Mouse (Mus musculus) bone marrow, adult 2 months (tissue): Measurements from ENCODE around the gene Dagla. TPM values are rescaled to one million over a fixed set of nuclear protein-coding genes. Genes with fewer than 3 reads are reported as not detected.

Source experiments
- H3K27ac ChIP-seq: fragments of 200-500 bp; 2 replicates; pipeline ENCODE4 v1.5.1; 2012; ENCODE audit warnings: low read depth, mild to moderate bottlenecking, control low read depth, inconsistent platforms, low read length; ENCODE audit not compliant: control insufficient read depth, poor library complexity, insufficient read depth
- H3K4me1 ChIP-seq: fragments of 200-500 bp; 2 replicates; pipeline ENCODE4 v1.6.1; 2011; ENCODE audit warnings: low read length; ENCODE audit not compliant: control insufficient read depth, insufficient read depth
- H3K4me3 ChIP-seq: fragments of 200-500 bp; replicated peaks from 2 replicates; pipeline ENCODE3; 2011; ENCODE audit warnings: mild to moderate bottlenecking, low read depth, low read length, control low read depth; ENCODE audit not compliant: control insufficient read depth
- CTCF ChIP-seq: fragments of 200-500 bp; IDR thresholded peaks from 2 replicates; pipeline ENCODE4 v1.5.1; 2011; ENCODE audit warnings: low read length, control low read depth; ENCODE audit not compliant: control insufficient read depth, insufficient read depth
- POLR2A ChIP-seq: fragments of 200-500 bp; IDR thresholded peaks from 2 replicates; pipeline ENCODE4 v1.6.1; 2011; ENCODE audit warnings: low read depth, mild to moderate bottlenecking, control low read depth, low read length, borderline replicate concordance; ENCODE audit not compliant: control insufficient read depth
- WGBS: fragments of 180-500 bp; shearing (Covaris S2); methylation state at CpG from one replicate; pipeline ENCODE4 v1.1.7; 2018; 5-methylcytosine and 5-hydroxymethylcytosine counted together
- polyA plus RNA-seq: library from polyadenylated mRNA; stranded (reverse); fragments of >200 nt; gene quantifications from 2 replicates; pipeline ENCODE4 v1.2.4, GENCODE M21; 2011; ENCODE audit warnings: low replicate concordance; ENCODE audit not compliant: missing spikeins, insufficient read depth, insufficient read length

The Dagla gene
- polyA plus RNA-seq, 1 experiment, result not detected

GRCm38 (mm10) chr19:10317795-10318194, 13.1 kb upstream of the Dagla start:
- H3K27ac ChIP-seq, result no peak overlapping the region
- no peak overlapping the region for H3K4me3 ChIP-seq
- no peaks in the 10 kb centered on the region; the same call in 1 of the 2 replicates for H3K4me1 ChIP-seq
- 20% methylated on average over 4 of the region's 4 CpGs for WGBS
- TF ChIP-seq POLR2A, result no peak
- no peak for TF ChIP-seq CTCF

GRCm38 (mm10) chr19:10317358-10317757, 12.7 kb upstream of the Dagla start:
- no peak overlapping the region for H3K4me3 ChIP-seq
- TF ChIP-seq POLR2A, result no peak
- no peak for TF ChIP-seq CTCF
- no peaks in the 10 kb centered on the region; the same call in 1 of the 2 replicates for H3K4me1 ChIP-seq
- 70% methylated on average over 2 of the region's 2 CpGs for WGBS
- no peak overlapping the region for H3K27ac ChIP-seq

- WGBS, result 71% methylated on average over 4 of the region's 4 CpGs
- H3K4me1 ChIP-seq, result no peaks in the 10 kb centered on the region; the same call in 1 of the 2 replicates
- TF ChIP-seq CTCF (no peak), POLR2A (no peak)
- H3K27ac ChIP-seq, result no peak overlapping the region
- H3K4me3 ChIP-seq, result no peak overlapping the region
Measured at GRCm38 (mm10) chr19:10316956-10317355, 12.3 kb upstream of the Dagla start.

DNA sequence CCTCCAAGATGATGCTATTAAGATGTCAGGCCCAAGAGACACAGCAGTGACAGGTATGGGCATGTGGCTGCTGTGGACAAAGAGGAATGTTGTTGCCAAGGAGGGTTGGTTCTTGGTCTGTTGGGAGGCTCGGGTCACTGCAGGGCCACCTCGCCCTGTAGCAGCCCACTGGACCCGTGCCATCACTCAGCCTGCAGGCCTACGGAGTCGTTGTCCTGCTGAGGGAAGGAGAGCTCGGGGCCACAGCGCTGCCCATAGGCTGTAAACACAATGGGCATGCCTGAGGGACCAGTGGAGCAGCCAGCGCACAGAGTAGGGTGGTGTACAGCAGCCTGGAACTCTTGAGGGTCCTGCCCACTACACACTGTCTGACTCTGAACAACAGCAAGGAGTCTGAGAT, 7.4 kb upstream of the Dagla start:
- Histone ChIP-seq H3K4me3 (no peak overlapping the region), H3K4me1 (no peaks in the 10 kb centered on the region), H3K27ac (no peak overlapping the region)
- TF ChIP-seq POLR2A (no peak), CTCF (no peak)
- WGBS, result 76% methylated on average over 8 of the region's 8 CpGs

- 59% methylated on average over 2 of the region's 2 CpGs for WGBS
- TF ChIP-seq POLR2A (no peak), CTCF (no peak)
- Histone ChIP-seq H3K4me1 (peaks cover 2% of the 10 kb centered on the region), H3K27ac (no peak overlapping the region), H3K4me3 (no peak overlapping the region)
Measured at GRCm38 (mm10) chr19:10308990-10309389, 4.3 kb upstream of the Dagla start.

DNA sequence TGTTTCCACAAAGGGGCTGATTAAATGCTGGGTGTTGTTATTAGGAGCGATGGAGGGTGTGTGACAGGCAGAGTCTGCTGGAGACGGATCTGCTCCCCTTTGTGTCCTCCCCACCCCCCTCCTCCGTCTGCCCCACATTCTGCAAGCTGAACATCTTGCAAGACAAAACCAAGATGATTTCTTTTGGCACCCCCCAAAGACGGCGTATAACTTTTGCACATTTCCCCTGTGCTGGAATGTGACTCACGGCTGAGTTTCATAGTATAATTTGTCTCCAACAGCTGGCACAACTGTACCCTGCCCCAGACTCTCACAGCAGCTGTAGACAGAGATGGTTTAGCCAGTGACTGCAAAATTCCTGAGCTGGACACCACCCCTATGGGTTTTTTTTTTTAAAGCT, 3.3 kb upstream of the Dagla start:
- TF ChIP-seq CTCF (no peak), POLR2A (no peak)
- WGBS, result 72% methylated on average over 6 of the region's 6 CpGs
- Histone ChIP-seq H3K4me3 (no peak overlapping the region), H3K27ac (no peak overlapping the region), H3K4me1 (peaks cover 2% of the 10 kb centered on the region)

DNA sequence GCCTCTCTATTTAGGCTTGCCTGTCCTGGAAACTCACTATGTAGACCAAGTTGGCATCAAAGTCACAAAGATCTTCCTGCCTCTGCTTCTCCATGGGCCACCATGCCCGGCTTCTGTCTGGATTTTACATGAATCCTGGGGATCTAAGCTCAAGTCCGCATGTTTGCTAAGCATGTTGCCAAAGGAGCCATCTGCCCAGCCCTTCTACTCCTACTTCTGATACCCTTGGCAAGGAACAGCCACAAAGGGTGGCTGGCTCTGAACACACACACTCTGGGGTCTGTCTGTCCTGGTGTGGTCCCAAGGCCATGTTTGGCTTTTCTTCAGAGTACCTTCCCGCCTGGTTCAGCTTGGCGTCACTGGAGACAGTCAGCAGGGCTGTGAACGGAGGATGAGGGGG, 2.7 kb upstream of the Dagla start:
- WGBS, result 68% methylated on average over 5 of the region's 5 CpGs
- TF ChIP-seq CTCF (no peak), POLR2A (no peak)
- H3K4me3 ChIP-seq, result no peak overlapping the region
- H3K4me1 ChIP-seq, result peaks cover 2% of the 10 kb centered on the region
- H3K27ac ChIP-seq, result no peak overlapping the region

DNA sequence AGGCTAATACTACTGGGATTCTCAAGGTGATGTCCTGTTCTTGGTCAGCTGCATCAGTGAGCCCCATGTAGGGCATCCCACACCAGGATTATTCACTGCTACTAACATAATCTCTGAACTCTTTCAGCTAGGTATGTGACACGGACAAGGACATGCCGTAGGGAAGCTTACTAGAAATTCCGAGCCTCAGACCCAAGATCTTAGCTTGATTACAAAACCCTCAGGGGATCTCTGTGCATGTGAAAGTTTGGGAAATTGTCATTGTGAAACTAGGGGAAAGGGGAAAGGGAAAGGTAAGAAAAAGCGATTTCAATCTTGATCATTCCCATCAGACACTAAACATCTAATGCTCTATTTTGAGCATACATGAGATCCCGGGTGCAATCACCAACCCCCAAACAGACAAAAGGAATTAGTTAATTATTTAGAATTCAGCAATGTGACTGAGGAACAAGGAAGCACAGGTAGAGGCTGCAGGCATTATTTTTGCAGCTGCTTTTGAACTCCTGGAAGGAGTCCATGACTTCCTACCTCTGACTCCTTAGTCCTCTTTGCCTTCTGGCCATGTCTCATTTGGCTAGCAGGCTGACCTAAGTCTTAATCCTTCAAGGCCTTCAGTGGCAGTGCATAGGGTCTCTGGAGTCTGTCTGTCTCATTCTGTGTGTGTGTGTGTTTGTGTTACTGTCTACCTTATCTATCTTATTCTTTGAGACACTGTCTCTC, 2.0 kb upstream of the Dagla start:
- WGBS, result 82% methylated on average over 5 of the region's 5 CpGs
- no peak overlapping the region for H3K27ac ChIP-seq

More for the DNA sequence above, 2.0 kb upstream of the Dagla start:
- TF ChIP-seq POLR2A (no peak), CTCF (no peak)
- no peak overlapping the region for H3K4me3 ChIP-seq
- H3K4me1 ChIP-seq, result peaks cover 2% of the 10 kb centered on the region
